19 mouse cellular contexts compared by ENCODE assay signal in the genomic region with DNA sequence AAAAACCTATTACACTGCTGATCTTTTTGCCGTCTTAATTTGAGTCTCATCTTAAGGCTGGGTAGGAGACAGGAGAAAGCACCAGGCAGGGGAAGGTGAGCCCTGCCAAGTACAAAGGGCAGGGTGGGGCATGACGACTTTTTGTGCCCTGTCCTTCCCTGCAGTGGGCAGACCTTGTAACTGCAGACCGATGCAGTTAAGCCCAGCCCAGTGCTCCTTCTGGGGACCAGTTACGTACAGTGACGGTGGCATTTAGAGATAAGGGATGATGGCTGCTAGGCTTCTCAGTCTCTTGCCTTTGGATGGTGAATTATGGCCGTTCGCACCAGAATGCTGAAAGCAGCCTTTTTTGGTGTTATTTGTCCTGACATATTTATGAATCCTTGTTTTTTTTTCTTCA. TPM values are rescaled to one million over a fixed set of nuclear protein-coding genes. Genes with fewer than 3 reads are reported as not detected.
A peak's percentile ranks its signal among the peaks of the same experiment; 100 is the strongest.
DNase-seq lines count a peak whose midpoint lies in the region; ATAC-seq lines count a peak whose summit lies in the region.
"Had no signal": no experiment of that assay in that cellular context is flagged by ENCODE, and none has a peak within 500 bp of the region (broad histone marks: within the 10 kb centered on the region; RNA-seq: fewer than 3 reads in every experiment).

No protein-coding gene starts in this region.

- H3K9ac ChIP-seq in heart, embryonic 12.5 days, result no peak overlapping the region
- H3K9ac ChIP-seq in liver, embryonic 13.5 days, result 0 out of 2 replicates have a peak overlapping the region, but pooled peaks have one; percentile 24
- no peak overlapping the region for H3K9ac ChIP-seq in midbrain, embryonic 15.5 days
- H3K9ac ChIP-seq: forebrain, embryonic 13.5 days had no signal

- peaks cover 22% of the 10 kb centered on the region for H3K36me3 ChIP-seq in heart, embryonic 12.5 days
- H3K36me3 ChIP-seq in liver, embryonic 13.5 days, result peaks cover 97% of the 10 kb centered on the region
- peaks cover 16% of the 10 kb centered on the region for H3K36me3 ChIP-seq in midbrain, embryonic 15.5 days (replicated peaks)

- H3K4me1 ChIP-seq in heart, embryonic 12.5 days (replicated peaks), result peaks cover 4% of the 10 kb centered on the region; the same call in 1 of the 2 replicates
- H3K4me1 ChIP-seq in liver, embryonic 13.5 days (replicated peaks), result peaks cover 70% of the 10 kb centered on the region
- H3K4me1 ChIP-seq in midbrain, embryonic 15.5 days, result no peaks in the 10 kb centered on the region
- H3K4me1 ChIP-seq: forebrain, embryonic 13.5 days; midbrain, embryonic 10.5 days had no signal

- H3K4me3 ChIP-seq in heart, embryonic 12.5 days, result no peak overlapping the region
- H3K4me3 ChIP-seq in liver, embryonic 13.5 days (replicated peaks), result no peak overlapping the region; the same call in 1 of the 2 replicates
- H3K4me3 ChIP-seq in midbrain, embryonic 15.5 days, result no peak overlapping the region
- H3K4me3 ChIP-seq: forebrain, embryonic 13.5 days; gastrocnemius, adult 2 months; heart, adult 2 months; midbrain, embryonic 10.5 days; myocyte had no signal

- H3K4me2 ChIP-seq in heart, embryonic 12.5 days, result no peak overlapping the region
- peak overlapping the region; percentile 48 for H3K4me2 ChIP-seq in liver, embryonic 13.5 days
- H3K4me2 ChIP-seq in midbrain, embryonic 15.5 days, result no peak overlapping the region
- H3K4me2 ChIP-seq: forebrain, embryonic 13.5 days had no signal

- H3K27me3 ChIP-seq in heart, embryonic 12.5 days (replicated peaks), result no peaks in the 10 kb centered on the region
- no peaks in the 10 kb centered on the region for H3K27me3 ChIP-seq in liver, embryonic 13.5 days
- no peaks in the 10 kb centered on the region for H3K27me3 ChIP-seq in midbrain, embryonic 15.5 days (replicated peaks)
- H3K27me3 ChIP-seq: CH12.LX; forebrain, embryonic 13.5 days had no signal

- ATAC-seq in heart, embryonic 12.5 days (ENCODE audit: insufficient number of reproducible peaks, low FRiP score), result peak; percentile 78
- ATAC-seq in erythroblast, adult 5-6 weeks (replicated peaks; ENCODE audit: low FRiP score, poor library complexity, severe bottlenecking), result peak; percentile 90
- peak; percentile 91 for ATAC-seq in liver, embryonic 13.5 days (ENCODE audit: low read depth)
- ATAC-seq in midbrain, embryonic 15.5 days (replicated peaks), result no peak
- ATAC-seq: forebrain, embryonic 13.5 days; hindbrain, embryonic 16.5 days had no signal

- 69% methylated on average over 7 of the region's 7 CpGs for WGBS in heart, embryonic 12.5 days
- 33% methylated on average over 7 of the region's 7 CpGs for WGBS in liver, embryonic 13.5 days (ENCODE audit: insufficient replicate concordance)
- WGBS in midbrain, embryonic 15.5 days, result 86% methylated on average over 7 of the region's 7 CpGs

- DNase-seq in heart, adult 11 months, result no peak
- peak; percentile 71 for DNase-seq in liver, embryonic 13.5 days
- peak; percentile 17 to 45 for DNase-seq in spleen, postnatal 36 days (ENCODE audit: low spot score in 2 of 2)
- no peak for DNase-seq in yolk sac, embryonic 10.5 days (ENCODE audit: low spot score)
- DNase-seq in urinary bladder, postnatal 36 days (ENCODE audit: low spot score in 2 of 2), result no peak
- DNase-seq: adrenal gland, postnatal 25 days; gastrocnemius, adult 2 months; heart, adult 2 months; heart, postnatal 36 days; lung, postnatal 10 days; thymus, adult 2 months had no signal

- no peaks in the 10 kb centered on the region for H3K9me3 ChIP-seq in heart, embryonic 12.5 days (replicated peaks)
- no peaks in the 10 kb centered on the region for H3K9me3 ChIP-seq in liver, embryonic 13.5 days (replicated peaks)
- no peaks in the 10 kb centered on the region for H3K9me3 ChIP-seq in midbrain, embryonic 15.5 days
- H3K9me3 ChIP-seq: forebrain, embryonic 13.5 days; midbrain, embryonic 10.5 days had no signal

- H3K27ac ChIP-seq in heart, embryonic 12.5 days (ENCODE audit: poor library complexity, severe bottlenecking), result no peak overlapping the region
- H3K27ac ChIP-seq in liver, embryonic 13.5 days, result peak overlapping the region; percentile 86
- no peak overlapping the region for H3K27ac ChIP-seq in midbrain, embryonic 15.5 days
- H3K27ac ChIP-seq: forebrain, embryonic 13.5 days; gastrocnemius, adult 2 months; heart, adult 2 months; midbrain, embryonic 10.5 days had no signal

RNA-seq across cellular contexts. Expression of a gene that starts 18.7 kb away (rescaled TPM):
- 27.1 and 27.6 TPM in 2 replicates for polyA plus RNA-seq in heart, embryonic 12.5 days (2016; fragmentation: Nextera tagmentation; extraction: Ambion mirVana)
- total RNA-seq in erythroblast, adult 5-6 weeks (2015; ENCODE audit: low replicate concordance), result 4.6 and 9.2 TPM in 2 replicates
- 11.1 and 11.6 TPM in 2 replicates for total RNA-seq in erythroblast, adult 5-6 weeks (2017; ENCODE audit: low replicate concordance)
- polyA plus RNA-seq in liver, embryonic 13.5 days (2015; fragmentation: Nextera tagmentation; extraction: Ambion mirVana), result 85.4 and 92.0 TPM in 2 replicates
- polyA plus RNA-seq in midbrain, embryonic 15.5 days (2015; fragmentation: Nextera tagmentation; extraction: Ambion mirVana), result 33.4 and 37.1 TPM in 2 replicates

RNA-seq across cellular contexts. Expression of a gene that starts 25.1 kb away (rescaled TPM):
- polyA plus RNA-seq in heart, embryonic 12.5 days (2016; fragmentation: Nextera tagmentation; extraction: Ambion mirVana), result 108 TPM in 2 replicates
- 84.0 and 95.1 TPM in 2 replicates for total RNA-seq in erythroblast, adult 5-6 weeks (2015; ENCODE audit: low replicate concordance)
- 132 and 152 TPM in 2 replicates for total RNA-seq in erythroblast, adult 5-6 weeks (2017; ENCODE audit: low replicate concordance)
- 337 and 409 TPM in 2 replicates for polyA plus RNA-seq in liver, embryonic 13.5 days (2015; fragmentation: Nextera tagmentation; extraction: Ambion mirVana)
- 138 and 142 TPM in 2 replicates for polyA plus RNA-seq in midbrain, embryonic 15.5 days (2015; fragmentation: Nextera tagmentation; extraction: Ambion mirVana)

Comparison
In these comparisons a context has a peak if more than half of its experiments do, and no peak if none do; other contexts are left out.
1. DNase-seq: peak in liver, embryonic 13.5 days (single experiment) and spleen, postnatal 36 days (2 of 2); none in heart, adult 11 months (single experiment), yolk sac, embryonic 10.5 days (single experiment) and urinary bladder, postnatal 36 days (0 of 2).